Mouse (Mus musculus): ENCODE measurements around the gene Ncan. TPM values are rescaled to one million over a fixed set of nuclear protein-coding genes. Genes with fewer than 3 reads are reported as not detected.

Ncan gene
- total RNA-seq, 2 experiments from 2014 or later = 575 to 578 TPM

DNA sequence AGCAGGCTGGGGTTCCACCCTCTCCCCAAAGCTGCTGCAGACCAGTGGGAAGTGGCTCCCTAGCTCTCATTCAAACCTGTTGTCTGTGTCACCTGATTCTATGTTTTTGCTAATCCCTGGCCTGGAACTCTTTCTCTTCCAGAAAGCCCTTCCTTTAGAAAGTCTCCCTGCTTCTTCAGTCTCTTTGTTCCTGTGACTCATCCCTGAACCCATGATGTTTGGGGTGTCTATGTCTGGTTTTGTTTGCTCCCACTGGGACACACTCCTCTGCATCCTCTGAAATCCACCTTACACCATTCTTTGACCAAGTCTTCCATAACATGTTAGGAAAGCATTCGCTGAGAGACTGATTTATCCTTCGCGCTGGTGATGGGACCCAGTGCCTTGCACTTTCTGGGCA lies 9.4 kb upstream of the Ncan start:
- DNase-seq (ENCODE audit: low spot score in 2 of 2) = no peak

DNA sequence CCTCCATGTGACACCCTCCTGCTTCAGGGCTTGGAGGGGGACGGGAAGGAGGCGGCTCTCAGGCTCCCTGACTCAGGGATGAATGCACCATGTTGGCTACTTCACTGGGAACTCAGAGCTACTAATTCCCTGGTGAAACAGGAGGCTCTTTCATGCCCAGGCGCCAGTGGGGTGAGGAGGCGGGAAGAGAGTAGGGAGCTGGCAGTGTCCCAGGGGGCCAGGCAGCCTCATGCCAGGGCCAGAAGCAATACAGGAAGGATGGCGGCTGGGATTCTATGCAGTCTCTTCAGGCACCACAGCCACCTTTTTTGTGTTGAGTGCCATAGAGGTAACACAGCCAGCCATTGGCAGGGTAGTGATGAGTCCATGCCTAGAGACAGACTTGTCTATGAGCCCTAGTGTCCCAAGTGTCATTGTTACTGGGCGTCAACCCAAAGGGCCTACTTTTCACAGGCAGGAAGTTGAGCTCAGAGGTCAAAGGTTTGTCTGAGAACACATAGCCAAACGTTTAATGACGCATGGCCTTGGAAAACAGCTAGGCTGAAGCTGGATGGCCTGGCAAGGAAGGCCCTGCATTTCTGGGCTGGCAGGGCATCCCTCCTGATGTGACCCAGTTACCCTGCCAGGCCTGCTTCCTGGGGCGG lies 8.8 kb upstream of the Ncan start:
- DNase-seq (ENCODE audit: low spot score in 2 of 2) = peak; percentile 79 to 85

DNA sequence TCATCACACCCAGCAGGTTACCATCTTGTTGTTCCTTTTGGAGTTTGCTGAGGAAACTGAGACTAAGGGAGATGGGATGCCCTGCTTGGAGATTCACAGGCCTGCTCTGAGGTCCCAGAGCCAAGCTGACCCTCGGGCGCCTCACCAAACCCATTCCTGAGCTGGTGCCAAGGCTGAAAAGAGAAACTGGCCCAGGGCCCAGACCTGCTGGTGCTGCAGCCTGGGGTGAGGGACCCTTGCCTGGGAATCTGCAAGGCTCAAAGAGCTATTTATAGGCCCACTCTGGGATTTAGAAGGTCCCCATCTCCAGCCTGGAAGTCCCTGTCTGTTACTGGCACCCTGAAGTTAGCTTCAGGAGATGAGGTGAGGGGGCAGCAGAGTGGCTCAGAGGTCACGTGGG lies 7.8 kb upstream of the Ncan start:
- DNase-seq (ENCODE audit: low spot score in 2 of 2) = peak; percentile 77 to 86

DNA sequence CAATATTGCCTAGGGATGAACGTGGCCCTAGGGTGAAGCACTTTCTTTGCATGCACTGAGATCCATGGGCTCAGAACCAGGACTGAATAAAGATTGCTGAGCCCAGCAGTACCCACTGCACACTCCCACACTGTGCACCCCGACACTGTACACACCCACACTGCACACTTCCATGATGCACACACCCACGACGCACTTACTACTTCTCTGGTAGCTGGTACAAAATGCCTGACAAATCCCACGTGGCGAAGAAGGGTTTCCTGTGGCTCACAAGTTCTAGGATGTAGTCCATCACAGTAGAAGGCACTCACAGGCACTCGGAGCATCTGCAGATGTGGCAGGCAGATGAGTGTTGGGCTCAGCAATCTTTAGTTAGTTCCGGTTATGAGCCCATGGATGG lies 4.3 kb upstream of the Ncan start:
- no peak for DNase-seq (ENCODE audit: low spot score in 2 of 2)

DNA sequence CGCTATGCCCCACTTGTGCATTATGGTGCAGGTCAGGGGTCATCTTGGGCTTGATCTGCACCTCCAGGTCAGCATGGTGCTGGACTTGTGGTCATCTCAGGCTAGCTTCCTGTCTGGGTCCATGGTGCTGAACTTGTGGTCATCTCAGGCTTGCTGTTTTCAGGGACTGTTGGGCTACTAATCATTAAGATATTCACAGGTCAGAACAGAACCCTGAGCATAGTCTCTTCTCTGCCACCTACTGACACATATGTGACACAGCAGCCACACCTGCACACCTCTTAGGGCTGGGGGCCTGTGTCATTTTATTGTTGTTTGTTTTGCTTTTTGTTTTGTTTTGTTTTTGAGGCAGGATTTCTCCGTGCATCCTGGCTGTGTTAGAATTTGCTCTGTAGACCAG lies 2.2 kb upstream of the Ncan start:
- no peak for DNase-seq (ENCODE audit: low spot score in 2 of 2)

DNA sequence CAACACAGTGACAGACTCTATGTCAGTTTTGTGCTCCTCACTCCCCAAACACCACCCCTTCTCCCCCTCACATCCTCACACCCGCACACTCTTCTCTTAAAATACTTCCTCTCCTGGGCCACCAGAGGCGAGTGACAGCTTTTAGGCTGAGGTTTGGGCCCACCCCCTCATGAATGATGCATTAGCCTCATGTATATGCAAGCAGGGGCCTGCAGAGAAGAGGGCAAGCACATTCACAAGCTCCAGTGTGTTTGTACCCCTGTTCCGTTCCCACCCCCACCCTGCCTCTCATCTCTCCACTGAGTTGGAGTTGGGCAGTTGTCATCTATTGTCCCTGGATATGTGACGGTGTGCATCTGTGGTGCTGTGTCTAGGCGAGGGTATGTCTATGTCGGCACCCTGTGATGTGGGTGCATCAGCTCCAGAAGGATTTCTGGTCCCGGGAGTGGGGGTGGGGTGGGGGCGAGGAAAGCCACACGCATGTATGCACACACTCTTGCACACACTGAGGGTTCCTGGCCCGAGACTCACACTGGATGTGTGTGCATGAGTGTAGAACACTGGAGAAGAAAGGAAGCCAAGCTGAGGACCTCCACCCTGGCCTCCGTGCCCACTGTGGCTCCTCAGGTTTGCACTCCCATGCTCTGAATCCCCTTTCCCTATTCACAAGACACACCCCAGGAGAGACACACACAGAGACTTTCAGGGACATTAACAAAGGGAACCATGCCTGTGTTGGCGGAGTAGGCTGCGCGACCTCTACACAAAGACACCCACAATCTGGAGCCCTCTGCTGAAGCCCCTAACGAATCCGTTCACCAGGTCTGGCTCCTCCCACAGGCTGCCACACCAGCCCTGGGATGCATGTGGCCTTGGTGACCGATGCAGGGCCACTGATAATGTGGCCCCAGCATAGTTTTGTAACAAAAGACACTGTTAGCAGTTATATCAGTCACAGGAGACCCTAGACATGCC lies 1.7 kb downstream of the Ncan start:
- DNase-seq (ENCODE audit: low spot score in 2 of 2) = peak; percentile 54 to 67

DNA sequence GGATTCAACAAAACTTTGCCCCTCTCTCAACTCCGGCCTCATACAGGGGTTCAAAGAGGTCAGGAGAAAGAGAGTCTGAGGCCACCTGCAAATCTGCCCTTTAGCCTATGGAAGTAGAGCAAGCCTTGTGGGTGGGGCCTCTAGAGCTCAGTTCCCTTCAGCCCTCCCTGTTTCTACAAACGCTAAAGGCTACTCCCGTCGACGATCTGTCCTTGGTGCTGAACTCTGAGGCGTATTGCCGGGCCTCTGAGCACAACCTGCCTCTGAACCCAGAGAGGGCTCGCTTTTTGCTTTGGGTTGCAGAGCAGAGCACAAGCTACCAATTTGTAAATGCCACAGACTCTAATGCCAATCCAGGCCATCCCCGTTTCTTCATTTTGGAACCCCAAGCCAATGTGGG lies 3.1 kb downstream of the Ncan start:
- no peak for DNase-seq (ENCODE audit: low spot score in 2 of 2)

DNA sequence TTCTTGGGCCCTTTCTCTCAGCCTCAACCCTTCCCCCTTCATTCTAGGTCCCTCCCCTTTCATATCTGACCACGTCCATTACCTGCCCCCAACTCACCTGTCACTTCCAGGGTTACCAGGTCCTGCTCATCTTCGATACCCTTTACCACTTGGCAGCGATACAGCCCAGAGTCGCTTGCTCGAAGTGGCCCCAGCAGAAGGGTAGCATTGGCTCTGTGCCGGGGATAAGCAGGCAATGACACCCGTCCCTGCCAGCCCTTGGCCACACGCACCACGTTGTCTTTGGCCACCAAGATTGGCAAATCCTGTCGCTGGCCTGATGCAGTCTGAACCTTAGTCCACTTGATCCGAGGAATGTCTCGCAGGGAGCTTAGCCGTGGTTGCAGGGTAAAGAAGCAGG lies 5.8 kb downstream of the Ncan start:
- no peak for DNase-seq (ENCODE audit: low spot score in 2 of 2)

DNA sequence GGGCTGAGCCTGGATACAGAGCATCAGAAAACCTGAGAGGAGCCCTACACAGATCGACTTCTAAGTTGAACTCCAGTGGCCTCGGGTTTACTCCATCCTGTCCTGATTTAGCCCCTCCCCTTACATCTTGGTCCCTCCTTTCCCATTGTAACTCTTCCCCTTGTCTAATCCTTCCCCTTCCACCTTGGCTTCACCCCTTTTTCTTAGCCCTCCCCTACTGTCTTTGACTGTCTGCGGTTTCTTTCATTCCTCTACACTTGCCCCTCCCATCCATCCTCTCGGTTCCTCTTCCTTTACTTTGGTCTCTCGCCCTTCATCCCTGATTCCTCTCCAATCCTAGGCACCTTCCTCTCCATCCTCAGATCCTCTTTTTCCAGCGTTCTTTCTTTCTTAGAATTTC lies 6.2 kb downstream of the Ncan start:
- no peak for DNase-seq (ENCODE audit: low spot score in 2 of 2)

DNA sequence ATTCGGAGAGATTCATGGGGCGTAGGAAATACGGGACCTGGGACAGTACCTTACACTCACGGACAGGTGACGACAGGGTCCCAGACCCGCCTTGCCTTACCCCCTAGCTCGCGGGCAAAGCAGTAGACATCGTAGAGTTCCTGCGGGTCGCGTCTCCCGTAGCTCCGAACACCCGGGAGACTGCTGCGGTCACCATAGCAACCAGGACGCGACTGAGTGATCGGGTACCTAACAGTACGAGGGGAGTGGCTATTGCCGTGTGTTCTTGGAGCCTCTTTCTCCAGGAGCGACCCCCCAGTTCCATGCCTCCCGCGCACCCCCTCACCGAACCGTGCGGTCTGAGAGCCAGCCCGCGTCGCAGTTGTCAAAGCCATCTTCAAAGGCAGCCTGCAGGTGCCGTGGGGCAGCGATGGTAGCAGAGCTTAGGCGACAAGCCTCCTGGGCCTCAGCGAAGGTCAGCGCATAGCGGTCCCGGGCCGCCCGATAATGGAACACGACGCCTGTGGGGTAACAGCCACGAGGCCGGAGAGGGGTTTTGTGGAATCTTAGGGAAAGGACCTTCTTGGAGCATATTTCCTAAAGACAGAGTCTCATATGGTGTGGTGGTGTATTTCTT lies 8.2 kb downstream of the Ncan start:
- no peak for DNase-seq (ENCODE audit: low spot score in 2 of 2)

DNA sequence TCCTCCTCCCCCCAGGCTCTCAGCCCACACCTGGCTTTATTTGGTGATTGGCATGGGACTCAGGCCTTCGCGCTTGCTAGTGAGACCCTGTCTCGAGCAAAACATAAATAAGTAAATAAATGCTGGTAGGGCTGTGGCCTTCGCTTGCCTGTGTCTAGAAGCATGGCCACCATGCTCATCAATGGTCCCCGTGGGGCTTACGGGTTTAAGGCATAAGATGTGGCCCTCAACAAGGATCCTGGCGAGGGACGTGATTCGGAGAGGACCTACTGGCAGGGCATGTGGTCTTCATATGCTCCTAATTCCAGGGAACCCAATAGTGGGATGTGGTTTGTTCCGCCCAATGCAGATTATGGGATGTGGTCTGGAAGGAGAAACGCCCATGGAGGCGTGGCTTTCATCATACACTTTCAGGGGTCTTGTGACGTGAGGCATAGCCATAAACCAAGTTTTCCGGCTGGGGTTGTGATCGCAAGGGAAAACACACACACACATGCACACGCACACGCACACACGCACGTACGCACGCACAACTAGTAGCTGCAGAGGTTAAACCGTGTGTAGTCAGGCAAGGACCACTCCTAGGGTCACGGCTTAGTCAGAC lies 9.4 kb downstream of the Ncan start:
- no peak for DNase-seq (ENCODE audit: low spot score in 2 of 2)

DNA sequence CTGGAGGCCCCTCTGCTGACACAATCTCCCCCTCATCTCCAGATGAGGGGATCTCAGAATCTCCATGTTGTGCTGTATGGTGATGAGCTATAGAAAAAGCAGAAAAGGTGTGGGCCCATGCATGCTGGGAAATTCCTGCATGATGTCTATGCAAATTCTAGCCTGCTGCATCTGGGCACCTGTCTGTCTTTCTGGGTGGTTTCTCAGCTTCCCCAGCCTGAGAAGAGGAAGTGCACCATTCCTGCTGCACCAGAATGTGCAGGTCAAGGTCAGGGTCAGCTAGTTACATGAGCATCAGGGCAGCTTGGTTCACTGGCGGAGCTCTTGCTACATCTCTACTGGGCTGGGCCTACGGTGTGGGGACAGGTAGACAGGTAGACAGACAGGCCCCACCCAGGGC lies 10.2 kb downstream of the Ncan start:
- no peak for DNase-seq (ENCODE audit: low spot score in 2 of 2)

DNA sequence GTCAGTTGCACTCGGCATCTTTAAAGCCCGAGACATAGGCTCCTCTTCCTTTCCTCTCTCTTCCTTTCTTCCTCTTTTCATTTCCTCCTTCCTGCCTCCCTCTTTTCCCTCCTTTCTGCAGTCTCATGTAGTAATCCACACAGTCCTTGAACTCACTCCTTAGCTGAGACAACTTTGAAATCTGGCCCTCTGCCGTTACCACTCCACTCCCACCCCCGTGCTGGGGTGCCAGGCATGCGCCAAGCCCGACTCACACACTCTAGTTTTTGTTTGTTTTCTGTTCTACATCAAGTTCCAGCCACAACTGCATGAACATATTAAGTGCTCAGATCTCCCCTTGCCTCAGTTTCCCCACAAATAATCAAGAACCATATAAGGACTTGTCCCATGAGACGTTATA lies 15.8 kb downstream of the Ncan start:
- no peak for DNase-seq (ENCODE audit: low spot score in 2 of 2)

DNA sequence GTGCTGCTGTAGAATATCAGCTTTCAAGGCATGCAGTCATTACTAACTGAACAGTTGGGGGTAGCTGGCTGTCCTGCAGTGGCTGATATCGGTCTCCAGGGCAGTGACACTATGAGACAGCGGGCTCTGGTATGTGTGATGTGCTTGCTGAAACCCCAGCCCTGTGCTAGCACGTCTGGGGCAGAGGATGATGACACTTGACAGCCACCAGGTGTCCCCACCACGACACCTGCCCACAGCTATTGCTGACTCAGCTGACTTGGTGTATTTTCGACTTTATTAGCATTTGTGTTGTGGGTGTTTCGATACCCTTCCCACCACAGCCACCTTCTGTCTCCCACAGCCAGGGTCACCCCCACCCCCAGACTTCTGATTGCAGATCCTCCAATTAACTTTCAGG lies 16.2 kb downstream of the Ncan start:
- peak in 1 of 2 experiments; percentile 45 for DNase-seq (ENCODE audit: low spot score in 2 of 2)

DNA sequence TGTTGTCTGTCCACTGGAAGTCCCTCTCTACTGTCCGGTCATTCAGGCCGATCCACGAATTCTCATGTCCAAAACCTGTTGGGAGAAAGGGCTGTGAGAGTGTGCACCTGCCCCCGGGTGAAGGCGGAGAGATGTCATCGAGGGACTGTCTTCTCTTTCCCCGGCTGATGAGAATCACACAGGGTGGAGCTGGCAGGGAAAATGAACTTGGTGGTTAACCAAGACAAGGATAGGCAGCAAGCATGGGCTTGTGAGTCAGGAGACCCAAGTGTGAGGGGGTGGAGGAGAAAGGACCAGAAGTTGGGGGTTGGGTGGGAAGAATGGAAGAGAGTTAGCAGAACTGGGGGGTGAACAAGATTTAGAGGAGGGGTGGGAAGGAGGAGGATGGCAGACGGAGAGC lies 20.4 kb downstream of the Ncan start:
- DNase-seq (ENCODE audit: low spot score in 2 of 2) = no peak

DNA sequence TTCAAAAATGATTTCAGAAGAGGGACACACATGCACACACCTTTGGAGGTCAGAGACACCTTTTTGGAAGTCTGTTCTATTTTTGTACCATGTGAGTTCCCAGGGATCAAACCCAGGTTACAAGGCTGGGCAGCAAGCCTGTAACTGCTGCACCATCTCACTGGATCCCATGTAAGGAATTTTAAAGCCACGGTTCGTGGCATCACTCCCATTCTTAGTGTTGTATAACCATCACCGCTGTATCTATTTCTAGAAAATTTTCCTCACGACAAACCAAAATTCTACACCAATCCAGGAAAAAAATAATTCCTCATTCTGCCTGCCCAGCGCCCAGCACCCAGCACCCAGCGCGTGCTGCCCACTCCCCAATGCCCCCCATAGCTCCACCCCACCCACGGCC lies 21.4 kb downstream of the Ncan start:
- DNase-seq (ENCODE audit: low spot score in 2 of 2) = no peak

DNA sequence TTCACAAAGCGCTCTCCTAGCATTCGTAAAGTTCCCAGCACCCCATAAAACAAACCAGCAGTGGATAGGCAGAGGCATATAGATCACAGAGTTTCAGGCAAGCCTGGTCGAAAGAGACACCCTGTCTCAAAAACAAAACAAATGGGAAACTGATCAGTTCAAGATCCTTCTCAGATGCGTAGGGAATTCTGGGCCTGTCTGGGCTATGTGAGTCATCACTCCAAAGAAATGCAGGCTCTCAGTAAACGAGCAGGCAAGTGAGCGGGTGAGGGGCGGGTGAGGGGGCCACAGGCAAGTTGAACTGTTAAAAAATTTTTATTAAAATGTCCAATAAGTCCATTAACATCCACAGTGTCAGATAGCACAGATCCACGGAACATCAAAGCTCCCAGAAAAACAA lies 27.9 kb downstream of the Ncan start:
- no peak for DNase-seq (ENCODE audit: low spot score in 2 of 2)

DNA sequence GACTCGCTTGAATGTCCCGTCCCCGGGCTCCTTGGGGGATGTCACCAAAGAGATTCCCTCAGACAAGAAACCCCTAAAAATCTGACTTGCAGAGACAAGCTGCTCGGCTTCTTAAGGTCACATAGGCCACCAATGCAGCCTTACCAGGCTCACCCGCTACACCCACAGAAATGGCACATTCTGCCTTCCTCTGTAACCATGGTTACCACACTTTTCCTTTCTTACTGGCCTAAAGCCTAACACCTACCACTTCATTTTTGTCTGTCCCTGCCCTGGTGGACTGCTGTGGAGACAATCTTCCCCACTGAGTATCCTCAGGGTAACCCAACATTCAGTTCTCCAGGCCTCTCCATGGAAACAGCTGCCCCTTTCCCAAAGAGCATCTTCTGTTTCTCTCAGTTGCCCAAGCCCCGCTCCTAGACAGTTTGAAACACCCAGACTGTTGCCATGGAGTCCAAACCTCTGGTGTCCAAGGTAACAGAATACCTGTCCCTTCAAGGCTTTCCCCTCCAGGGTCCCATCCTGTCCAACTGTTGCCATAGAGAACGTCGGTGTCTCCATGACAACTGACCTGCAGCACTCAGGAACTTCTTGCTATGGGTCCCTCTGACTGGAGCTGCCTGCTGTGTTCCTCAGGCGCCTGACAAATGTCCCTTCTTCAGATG lies 31.2 kb downstream of the Ncan start:
- no peak for DNase-seq (ENCODE audit: low spot score in 2 of 2)

DNA sequence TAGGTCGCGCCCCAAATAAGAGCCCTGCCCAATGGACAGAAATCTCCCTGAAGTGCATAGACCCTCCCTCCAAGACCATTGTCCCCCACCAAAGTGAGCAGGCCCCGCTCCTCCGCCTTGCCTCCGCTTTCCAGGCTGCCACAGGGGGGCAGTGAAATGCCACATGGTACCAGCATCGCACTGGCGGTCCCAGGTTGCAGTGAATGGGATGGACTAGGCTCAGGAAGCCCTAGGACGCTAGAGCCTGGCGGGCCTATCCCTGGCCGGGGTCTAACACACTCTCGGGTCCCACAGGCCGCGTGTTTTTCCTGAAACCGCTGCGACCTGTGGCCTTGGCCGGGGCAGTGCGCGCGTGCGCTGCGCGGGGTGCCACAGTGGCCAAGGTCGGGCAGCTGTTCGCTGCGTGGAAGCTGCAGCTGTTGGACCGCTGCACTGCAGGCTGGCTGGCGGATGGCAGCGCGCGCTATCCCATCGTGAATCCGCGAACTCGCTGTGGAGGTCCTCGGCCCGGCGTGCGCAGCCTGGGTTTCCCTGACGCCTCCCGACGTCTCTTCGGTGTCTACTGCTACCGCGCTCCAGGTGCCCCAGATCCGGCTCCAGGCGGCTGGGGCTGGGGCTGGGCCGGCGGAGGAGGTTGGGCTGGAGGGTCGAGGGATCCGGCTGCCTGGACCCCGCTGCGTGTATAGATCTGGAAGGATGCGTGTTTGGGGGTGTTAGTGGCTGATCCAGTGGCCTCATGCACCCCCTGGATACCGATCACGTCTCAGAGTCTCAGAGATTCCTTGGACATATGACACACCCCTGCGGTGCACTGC lies 32.6 kb downstream of the Ncan start:
- DNase-seq (ENCODE audit: low spot score in 2 of 2) = peak; percentile 71 to 82

DNA sequence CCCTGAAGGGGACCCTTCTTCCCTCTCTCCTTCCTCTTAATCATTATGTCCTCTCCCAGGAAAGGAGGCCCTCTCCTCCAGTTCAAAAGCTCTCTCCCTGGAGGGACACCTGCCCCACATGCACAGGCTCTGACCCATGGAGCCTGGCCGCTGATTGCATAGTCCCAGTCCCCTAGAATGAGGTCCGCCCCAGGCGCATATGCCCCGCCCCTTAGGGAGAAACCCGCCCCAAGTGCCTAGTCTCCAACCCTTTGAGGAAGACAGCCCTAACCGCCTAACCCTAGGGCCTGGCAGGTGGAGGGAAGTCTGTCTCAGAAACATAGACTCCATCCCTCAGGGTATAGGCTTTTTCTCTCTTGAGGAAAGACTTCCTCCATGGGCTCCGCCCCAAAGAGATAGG lies 33.4 kb downstream of the Ncan start:
- no peak for DNase-seq (ENCODE audit: low spot score in 2 of 2)

Measured in layer of hippocampus, postnatal 10 days (tissue).